Mouse (Mus musculus) neutrophil, adult 65 days (primary cell): ENCODE data around the gene Arl4c. TPM values are rescaled to one million over a fixed set of nuclear protein-coding genes. Genes with fewer than 3 reads are reported as not detected.

Source experiments
- total RNA-seq: library from RNA; stranded (reverse); gene quantifications from 2 replicates; pipeline ENCODE4 v1.2.4, GENCODE M21; 2023

Arl4c gene
- 68.3 and 92.7 TPM in 2 replicates for total RNA-seq

GRCm38 (mm10) chr1:88701870-88702661 lies at the start of gene Arl4c:
Gene Arl4c, minus strand, starts transcription at chr1:88702221.

Other genes with a start within 250 kb of the Arl4c start
- gene Glrp1, start 192.2 kb downstream of the Arl4c start, total RNA-seq: not detected in 2 replicates